In genomic region chr4:150394091-150394490, GRCm38 (mm10) we compare ENCODE assay signal across 15 mouse cellular contexts.
"Had no signal": no experiment of that assay in that cellular context is flagged by ENCODE, and none has a peak within 500 bp of the region (broad histone marks: within the 10 kb centered on the region; RNA-seq: fewer than 3 reads in every experiment).

No protein-coding gene starts in this region.

- H3K9me3 ChIP-seq: neural tube, embryonic 15.5 days; stomach, embryonic 15.5 days had no signal

- DNase-seq: retina, postnatal 1 day; right cerebral cortex, adult 18-20 months; right cerebral cortex, postnatal 14 days; right cerebral cortex, postnatal 25 days; right cerebral cortex, postnatal 4 days; spleen, adult 18-20 months; thymus, adult 18-20 months; thymus, adult 2 months; thymus, postnatal 14 days; thymus, postnatal 25 days; thymus, postnatal 36 days; thymus, postnatal 4 days had no signal

- H3K9ac ChIP-seq: neural tube, embryonic 15.5 days; stomach, embryonic 15.5 days had no signal

- H3K4me2 ChIP-seq: neural tube, embryonic 15.5 days; stomach, embryonic 15.5 days had no signal

- H3K4me3 ChIP-seq: neural tube, embryonic 15.5 days; stomach, embryonic 15.5 days had no signal

- H3K27me3 ChIP-seq: neural tube, embryonic 15.5 days; stomach, embryonic 15.5 days had no signal

- H3K36me3 ChIP-seq: neural tube, embryonic 15.5 days; stomach, embryonic 15.5 days had no signal

- H3K27ac ChIP-seq: stomach, embryonic 15.5 days; stomach, postnatal 0 days had no signal
